Mouse (Mus musculus) liver, adult (tissue): Measurements from ENCODE around the gene Aco1.

Experiments
- GATA4 ChIP-seq: IDR thresholded peaks from 2 replicates; pipeline ENCODE4 v1.6.1; 2014; ENCODE audit warnings: mild to moderate bottlenecking, low read length; ENCODE audit not compliant: insufficient replicate concordance

Gene Aco1

DNA sequence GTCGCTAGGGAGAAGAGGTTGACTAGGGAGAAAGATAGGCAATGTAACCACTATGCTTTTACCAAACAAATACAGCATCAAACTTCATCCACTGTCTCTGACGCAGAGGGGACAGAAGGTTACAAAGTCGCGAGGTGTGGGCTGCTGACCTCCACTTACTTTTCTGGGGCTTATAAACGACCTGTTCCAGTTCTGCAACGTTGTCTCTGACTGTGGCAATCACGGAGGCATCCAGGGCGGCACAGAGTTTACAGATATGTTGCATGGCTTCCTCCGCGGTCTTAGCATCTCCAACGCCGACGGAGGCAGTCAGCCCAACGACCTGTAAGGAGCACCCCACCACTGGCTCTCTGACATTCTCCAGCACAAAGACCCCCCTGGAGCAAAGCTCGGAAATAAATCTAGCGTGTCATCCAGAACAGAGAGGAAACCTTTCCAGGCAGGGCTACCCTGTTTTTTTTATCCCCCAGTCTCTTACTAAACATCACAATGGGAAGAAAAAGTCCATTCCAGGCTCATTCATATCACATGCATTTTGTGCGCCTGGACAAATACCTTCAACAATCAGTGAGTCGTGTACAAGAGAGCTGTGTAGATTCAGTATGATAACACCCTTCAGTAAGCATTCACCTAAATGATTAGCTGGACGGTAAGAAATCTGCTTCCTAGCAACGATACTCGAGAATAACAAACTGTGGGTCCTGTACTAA lies 79.2 kb downstream of the Aco1 start:
- TF ChIP-seq GATA4, result no peak

DNA sequence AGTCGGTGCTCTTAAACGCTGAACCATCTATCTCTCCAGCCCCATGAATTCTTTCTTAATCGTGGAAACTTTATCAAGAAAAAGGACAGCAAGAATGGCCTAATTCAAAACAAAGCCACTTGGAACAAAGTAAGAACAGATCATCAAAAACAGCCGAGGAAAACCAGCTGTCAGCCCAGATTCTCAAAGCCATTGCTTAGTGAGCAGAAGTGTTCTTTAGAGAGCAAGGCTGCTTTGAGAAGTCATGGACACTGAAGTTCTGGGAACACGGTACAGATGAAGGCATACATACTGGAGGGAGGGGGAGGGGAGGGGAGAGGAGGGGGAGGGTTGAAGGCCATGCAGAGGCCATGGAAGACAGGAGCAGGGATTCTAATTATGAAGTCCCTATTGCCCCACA lies 83.2 kb downstream of the Aco1 start:
- TF ChIP-seq GATA4, result no peak

DNA sequence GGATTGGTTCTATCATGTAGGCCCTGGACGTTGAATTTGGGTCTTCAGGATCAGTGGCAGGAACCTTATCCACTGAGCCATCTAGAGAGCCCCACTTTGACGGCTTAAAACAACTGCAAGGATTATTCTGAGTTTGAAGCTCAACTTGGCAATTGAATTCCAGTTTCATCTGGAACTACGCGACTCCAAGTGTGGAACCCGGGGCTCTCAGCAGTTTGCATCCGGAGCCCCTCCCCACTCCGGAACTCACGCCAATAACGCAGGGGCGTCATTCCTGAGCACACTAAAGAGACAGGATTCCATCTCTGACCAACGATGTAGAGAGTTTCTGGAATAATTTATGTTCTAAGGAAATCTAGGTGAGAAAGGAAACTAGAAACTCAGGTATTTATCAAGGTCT lies 84.2 kb downstream of the Aco1 start:
- TF ChIP-seq GATA4, result no peak

DNA sequence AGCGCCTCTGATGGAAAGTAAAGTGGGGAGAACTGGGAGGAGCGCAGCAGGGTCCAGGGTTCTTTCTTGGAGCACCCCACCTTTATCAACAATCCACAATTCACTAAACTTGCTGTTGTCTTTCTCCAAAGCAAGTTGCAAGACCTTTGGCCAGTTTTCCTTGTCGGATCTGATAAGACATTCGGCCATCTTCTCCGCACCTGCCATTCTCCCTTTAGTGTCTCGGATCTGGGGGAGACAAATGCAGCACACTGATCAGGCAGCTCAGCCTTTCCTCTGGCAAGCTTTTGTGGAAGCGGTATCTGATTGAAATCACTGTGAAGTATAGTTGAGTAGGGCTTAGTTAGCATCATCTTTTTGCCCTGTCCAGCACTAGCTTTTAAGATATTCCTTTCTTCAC lies 85.0 kb downstream of the Aco1 start:
- TF ChIP-seq GATA4, result no peak

DNA sequence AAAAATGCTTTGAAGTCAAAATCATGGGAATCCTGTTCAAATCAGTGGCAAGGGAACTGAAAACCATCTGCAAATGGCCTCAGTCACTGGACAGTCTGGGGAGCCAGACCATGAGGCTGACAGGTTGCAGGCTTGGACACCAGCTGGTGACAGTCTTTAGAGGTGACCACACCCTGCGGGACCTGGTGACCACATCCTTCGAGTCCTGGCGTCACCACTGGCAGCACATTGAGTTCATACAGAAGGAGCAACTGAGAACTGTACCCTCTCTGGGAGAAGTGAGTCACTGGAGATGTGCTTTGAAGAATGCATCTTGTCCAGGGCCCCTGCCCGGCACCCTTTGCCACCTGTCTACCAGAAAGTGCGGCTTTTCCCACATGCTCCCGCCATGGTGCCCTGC lies 86.8 kb downstream of the Aco1 start:
- TF ChIP-seq GATA4, result no peak

DNA sequence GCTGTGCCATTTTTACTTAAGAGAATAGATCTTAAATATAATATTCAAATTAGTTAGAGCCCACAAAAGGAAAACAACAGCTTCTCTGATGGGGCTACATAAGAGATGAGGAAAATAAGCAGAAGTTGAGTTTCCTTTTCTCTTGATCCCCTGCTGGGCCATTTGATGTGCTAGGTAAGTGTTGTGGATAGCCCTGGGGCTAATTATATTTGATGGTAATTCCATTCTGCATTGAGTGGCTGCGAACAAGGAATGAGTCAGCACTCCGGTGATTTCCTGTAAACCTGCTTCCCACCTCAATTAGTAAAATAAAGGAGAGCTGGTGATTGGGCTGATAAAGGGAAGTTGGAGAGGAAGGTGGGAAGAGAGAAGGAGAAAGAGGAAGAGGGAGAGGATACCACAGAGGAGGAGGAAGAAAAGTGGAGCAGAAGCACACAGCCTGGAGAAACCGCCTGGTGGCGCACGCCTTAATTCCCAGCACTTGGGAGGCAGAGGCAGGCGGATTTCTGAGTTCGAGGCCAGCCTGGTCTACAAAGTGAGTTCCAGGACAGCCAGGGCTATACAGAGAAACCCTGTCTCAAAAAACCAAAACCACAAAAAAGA lies 90.3 kb downstream of the Aco1 start:
- no peak for TF ChIP-seq GATA4

DNA sequence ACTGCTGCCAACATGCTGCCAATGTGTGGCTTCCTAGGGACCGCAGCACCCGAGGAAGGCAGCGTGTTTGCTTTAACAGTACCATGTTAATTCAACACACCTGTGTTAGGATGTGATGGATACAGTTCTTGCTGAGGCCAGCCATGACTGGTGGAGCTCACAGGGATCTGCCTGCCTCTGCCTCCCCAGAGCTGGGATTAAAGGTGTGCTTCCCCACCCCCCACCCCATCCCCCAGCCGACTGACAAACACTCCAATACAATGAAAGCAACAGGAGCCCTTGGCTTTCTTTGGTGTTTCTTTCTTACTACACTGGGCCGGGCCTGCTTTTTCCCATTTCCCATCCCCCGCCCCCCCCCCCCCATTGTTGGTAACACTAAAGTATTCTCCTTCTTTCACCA lies 91.4 kb downstream of the Aco1 start:
- no peak for TF ChIP-seq GATA4

DNA sequence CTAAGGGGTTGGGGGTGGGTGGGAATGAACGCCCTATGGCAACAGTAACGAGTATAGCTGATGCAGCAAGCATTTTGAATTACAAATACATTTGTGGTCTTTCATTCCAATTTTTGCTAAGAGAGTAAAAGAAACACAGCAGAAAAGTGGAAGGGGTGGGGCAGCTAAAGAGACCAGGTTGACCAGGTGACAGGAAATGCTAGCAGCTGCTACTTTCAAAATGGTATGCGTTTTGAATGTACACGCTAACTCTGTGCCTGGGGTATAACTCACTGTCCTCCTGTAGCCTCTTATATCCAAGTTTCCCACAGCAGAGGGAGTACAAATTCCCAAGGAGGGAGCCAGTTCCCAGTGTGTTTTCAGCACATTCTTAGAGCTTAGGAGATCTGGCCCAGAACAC lies 93.9 kb downstream of the Aco1 start:
- no peak for TF ChIP-seq GATA4

DNA sequence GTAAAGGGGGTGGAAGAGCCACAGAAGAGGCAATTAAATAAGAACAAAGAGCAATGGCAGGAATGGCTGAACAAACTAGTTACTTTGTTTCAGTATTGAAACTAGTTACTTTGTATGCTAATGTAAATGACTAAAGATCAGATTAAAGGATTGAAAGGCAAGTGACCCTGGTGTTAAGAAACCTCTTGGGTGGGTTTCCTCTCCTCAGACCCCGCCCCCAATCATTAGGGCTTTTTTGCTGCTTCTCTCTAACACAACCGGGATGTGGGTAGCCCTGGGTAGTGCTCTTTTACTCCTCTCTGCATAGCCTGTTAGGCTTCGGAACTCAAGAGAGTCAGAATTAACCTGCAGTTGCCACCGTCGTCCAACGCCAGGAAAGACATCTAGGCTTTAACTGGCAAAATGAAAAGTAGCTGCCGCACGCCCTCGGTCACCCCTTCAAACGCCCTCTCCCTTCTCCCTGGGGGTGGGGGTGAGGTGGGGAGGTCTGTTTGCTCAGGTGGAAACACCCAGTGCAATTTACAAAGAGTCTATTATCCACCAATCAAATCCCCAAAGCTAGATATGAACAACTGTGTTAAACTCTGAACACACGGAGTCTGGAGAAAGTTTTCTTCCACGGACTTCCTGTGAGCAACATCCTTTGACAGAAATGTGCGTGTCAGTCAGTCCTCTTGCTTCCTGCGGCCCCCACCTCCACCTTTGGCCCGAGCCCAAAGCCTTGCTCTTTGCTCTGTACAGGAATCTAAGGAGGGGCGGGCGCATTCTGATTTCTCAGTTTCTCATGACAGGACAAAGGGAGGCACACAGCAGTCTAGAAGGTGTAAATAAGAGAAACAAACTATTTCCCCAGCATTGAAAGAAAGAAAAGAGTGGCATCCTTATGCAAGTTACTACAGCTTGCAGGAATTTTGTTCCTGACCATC lies 95.9 kb downstream of the Aco1 start:
- TF ChIP-seq GATA4, result peak; percentile 19; the same call in 1 of the 2 replicates

DNA sequence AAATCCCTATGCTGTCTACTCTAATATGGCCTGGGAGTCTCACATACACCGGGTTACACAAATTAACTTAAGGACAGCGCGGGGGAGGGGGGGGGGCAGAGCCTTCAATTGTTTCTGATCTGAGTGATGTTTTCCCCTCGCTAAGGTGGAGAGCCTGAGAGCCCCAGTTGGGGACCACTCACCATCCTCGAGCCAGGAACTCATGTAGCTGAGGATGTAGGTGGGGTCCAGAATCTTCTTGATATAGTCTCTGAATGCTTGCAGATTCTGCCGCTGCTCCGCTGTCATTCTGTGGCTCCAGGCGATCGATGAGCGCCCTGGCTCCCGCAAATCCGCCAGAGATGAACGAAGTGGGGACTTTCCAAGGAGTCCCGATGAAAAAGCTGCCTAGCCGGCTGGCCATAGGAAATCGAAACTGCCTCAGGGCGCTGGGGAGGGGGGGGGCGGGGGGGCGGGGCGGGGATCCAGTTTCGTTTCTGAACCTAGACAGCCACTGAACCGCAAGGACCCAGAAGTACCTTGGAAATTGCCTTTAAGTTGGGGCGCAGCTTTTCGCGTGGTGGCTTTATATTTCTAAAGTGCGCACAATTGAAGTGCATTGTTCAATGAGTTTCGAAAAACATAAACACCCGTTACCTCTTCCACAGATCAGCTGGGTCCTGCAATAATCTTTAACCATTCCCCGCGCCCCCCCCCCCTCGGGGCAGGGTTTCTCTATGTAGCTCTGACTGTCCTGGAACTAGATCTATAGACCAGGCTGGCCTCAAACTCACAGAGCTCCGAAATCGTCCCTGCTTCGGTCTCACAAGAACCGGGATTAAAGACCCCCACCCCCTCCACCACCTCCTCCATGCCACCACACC lies 96.8 kb downstream of the Aco1 start, which contains the start of gene Ddx58:
TSS of gene Ddx58 (minus strand) at position 420 of the 863 bp plus-strand sequence.
- no peak for TF ChIP-seq GATA4

DNA sequence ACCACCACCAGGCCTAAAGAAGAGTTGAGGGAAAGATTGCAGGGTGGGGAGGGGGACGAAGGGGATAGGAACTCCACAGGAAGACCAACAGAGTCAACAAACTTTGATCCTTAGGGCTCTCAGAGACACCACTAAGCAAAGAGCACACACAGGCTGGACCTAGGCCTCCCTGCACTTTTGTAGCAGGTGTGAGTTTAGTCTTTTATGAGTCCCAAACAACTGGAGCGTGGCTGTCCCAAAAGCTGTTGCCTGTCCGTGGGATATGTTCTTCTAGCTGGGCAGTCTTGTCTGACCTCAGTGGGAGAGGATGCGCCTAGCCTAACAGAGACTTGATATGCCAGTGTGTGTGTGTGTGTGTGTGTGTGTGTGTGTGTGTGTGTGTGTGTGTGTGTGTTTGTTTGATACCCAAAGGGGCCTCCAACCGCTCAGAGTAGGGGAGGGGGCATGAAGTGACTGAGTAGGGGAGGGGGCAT lies 97.4 kb downstream of the Aco1 start:
- no peak for TF ChIP-seq GATA4

DNA sequence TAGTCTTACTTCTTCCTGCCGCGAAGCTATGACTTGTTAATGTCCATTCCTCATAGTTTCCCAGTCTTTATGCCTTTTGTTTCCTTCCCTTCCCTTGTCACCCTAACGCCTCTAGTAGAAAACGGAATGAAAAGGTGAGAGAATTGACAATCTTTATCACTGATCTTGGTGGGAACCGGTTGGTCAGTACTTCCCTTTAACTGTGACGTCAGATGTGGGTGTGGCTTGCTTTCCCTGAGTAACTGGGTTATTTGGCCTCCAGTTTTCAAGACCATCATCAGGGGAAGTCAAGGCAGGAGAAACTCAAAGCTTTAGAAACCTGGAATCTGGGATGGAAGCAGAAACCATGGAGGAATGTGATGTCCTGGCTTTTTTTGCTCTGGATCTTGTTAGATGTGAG lies 99.0 kb downstream of the Aco1 start:
- no peak for TF ChIP-seq GATA4

DNA sequence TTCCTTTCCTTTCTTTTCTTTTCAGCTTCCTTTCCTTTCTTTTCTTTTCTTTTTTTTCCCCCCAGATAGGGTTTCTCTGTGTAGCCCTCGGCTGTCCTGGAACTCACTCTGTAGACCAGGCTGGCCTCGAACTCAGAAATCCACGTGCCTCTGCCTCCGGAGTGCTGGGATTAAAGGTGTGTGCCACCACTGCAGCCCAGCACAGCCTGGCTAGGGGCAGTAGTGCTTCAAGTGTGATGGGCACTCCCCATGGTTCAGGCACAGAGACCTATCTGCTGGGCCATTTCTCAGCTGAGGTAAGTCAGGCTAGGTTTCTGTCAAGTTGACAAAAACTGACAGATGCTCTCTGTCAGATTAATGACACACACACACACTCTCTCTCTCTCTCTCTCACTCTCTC lies 100.1 kb downstream of the Aco1 start:
- no peak for TF ChIP-seq GATA4

DNA sequence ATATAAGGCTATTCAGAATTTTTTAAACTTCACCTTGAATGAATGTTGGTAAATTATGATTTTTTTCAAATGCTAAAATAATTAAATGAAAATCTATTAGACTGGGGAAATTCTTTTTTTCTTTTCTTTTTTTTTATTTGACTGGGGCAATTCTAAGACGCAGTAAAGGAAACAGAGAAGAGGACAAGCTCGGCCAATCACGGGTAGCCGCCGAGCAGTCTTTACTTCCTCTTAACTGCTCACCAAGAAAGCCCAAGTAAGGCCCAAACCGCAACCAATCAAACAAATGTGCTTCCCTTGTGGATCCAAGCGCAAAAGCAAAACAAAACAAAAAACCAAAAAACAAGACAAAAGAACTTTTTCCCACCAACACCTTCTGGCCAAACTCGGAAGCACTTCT lies 101.2 kb downstream of the Aco1 start:
- no peak for TF ChIP-seq GATA4
